ENCODE assay signal across 13 mouse cellular contexts in genomic region chr1:174630074-174630473, GRCm38 (mm10).
"Had no signal": no experiment of that assay in that cellular context is flagged by ENCODE, and none has a peak within 500 bp of the region (broad histone marks: within the 10 kb centered on the region; RNA-seq: fewer than 3 reads in every experiment).

No protein-coding gene starts in this region.

- ATAC-seq: lung, postnatal 0 days had no signal

- H3K36me3 ChIP-seq: limb, embryonic 10.5 days; liver, embryonic 15.5 days had no signal

- H3K9me3 ChIP-seq: limb, embryonic 10.5 days; liver, embryonic 15.5 days had no signal

- H3K4me3 ChIP-seq: layer of hippocampus, adult 2 months; limb, embryonic 10.5 days; liver, embryonic 15.5 days had no signal

- H3K27ac ChIP-seq: limb, embryonic 10.5 days; liver, embryonic 15.5 days had no signal

- H3K4me2 ChIP-seq: liver, embryonic 11.5 days; liver, embryonic 15.5 days had no signal

- H3K27me3 ChIP-seq: liver, embryonic 15.5 days had no signal

- DNase-seq: kidney, adult 18-20 months; kidney, postnatal 10 days; kidney, postnatal 4 days; lung, adult 2 months; lung, postnatal 36 days; spleen, adult 18-20 months; thymus, adult 18-20 months; thymus, postnatal 14 days had no signal

- H3K9ac ChIP-seq: liver, embryonic 15.5 days had no signal

- H3K4me1 ChIP-seq: limb, embryonic 10.5 days; liver, embryonic 15.5 days had no signal
